Mouse (Mus musculus) stomach, postnatal 0 days (tissue): ENCODE measurements around the gene Bend7.

ENCODE experiments used
- CTCF ChIP-seq: IDR thresholded peaks from 2 replicates; pipeline ENCODE4 v1.5.1; 2016; ENCODE audit warnings: antibody characterized with exemption, low read depth, mild to moderate bottlenecking, moderate library complexity
- EP300 ChIP-seq: optimal IDR thresholded peaks from 2 replicates; pipeline ENCODE3; 2016; ENCODE audit warnings: antibody characterized with exemption

- TF ChIP-seq CTCF (no peak), EP300 (no peak)
Measured at GRCm38 (mm10) chr2:4723088-4723487, 5.5 kb downstream of the Bend7 start.
